Mouse (Mus musculus) forebrain, embryonic 13.5 days (tissue): ENCODE measurements around the gene Zbtb1. TPM values are rescaled to one million over a fixed set of nuclear protein-coding genes. Genes with fewer than 3 reads are reported as not detected.

Source experiments
- polyA plus RNA-seq: library from polyadenylated mRNA; unstranded; fragments of >200 nt; fragmentation: Nextera tagmentation; extraction: Ambion mirVana; gene quantifications from 2 replicates; pipeline ENCODE4 v1.2.1, GENCODE M21; 2015

Gene Zbtb1
- polyA plus RNA-seq, 1 experiment from 2014 or later: 5.6 TPM

Other genes starting within 250 kb of the Zbtb1 start
- 0.05 and 0.12 TPM in 2 replicates for gene Esr2, start 193.0 kb upstream of the Zbtb1 start, polyA plus RNA-seq
- gene Tex21, start 123.5 kb upstream of the Zbtb1 start, polyA plus RNA-seq: not detected in 2 replicates
- gene Mthfd1, start 115.0 kb upstream of the Zbtb1 start, polyA plus RNA-seq: 48.0 and 53.6 TPM in 2 replicates
- gene Akap5, start 45.4 kb upstream of the Zbtb1 start, polyA plus RNA-seq: 4.5 and 5.3 TPM in 2 replicates
- gene Zbtb25, start 664 bp upstream of the Zbtb1 start, polyA plus RNA-seq: 18.4 and 18.5 TPM in 2 replicates
- 4.9 and 5.2 TPM in 2 replicates for gene Hspa2, start 33.9 kb downstream of the Zbtb1 start, polyA plus RNA-seq
- gene Ppp1r36, start 47.3 kb downstream of the Zbtb1 start, polyA plus RNA-seq: 0.71 and 1.2 TPM in 2 replicates
- gene Plekhg3, start 160.6 kb downstream of the Zbtb1 start, polyA plus RNA-seq: 0.63 and 0.97 TPM in 2 replicates